Mouse (Mus musculus): ENCODE measurements at regions not wholly inside any gene's neighbourhood (a gene's known extent, or its start where the extent isn't known, plus 50 kb on each side); places are given as distances from the start of the nearest gene placed in this dataset.
"Not testable (repeated sequence)": the region's sequence is repeated elsewhere in the genome, so short reads cannot be mapped to it uniquely, and the experiment has no call there.

- no peak for TF ChIP-seq CTCF (IDR thresholded peaks at IDR 0.05; ENCODE audit: low read depth)
- ATAC-seq = no peak
- 57% methylated on average over 2 of the region's 2 CpGs for WGBS
Observed at GRCm38 (mm10) chr8:99651302-99651621, 235.0 kb upstream of the Cdh8 start.

GRCm38 (mm10) chr8:99650587-99651301 is 234.5 kb upstream of the Cdh8 start:
- TF ChIP-seq CTCF (IDR thresholded peaks at IDR 0.05; ENCODE audit: low read depth) = no peak
- Histone ChIP-seq H3K9me3 (ENCODE audit: control insufficient read depth) (no peaks in the 10 kb centered on the region), H3K4me1 (replicated peaks; ENCODE audit: control insufficient read depth, insufficient read depth, low read length) (no peaks in the 10 kb centered on the region), H3K9ac (ENCODE audit: low read depth, low read length) (no peak overlapping the region), H3K27me3 (replicated peaks; ENCODE audit: control insufficient read depth, insufficient read depth, low read length) (no peaks in the 10 kb centered on the region), H3K36me3 (ENCODE audit: control insufficient read depth, insufficient read depth) (no peaks in the 10 kb centered on the region), H3K4me2 (replicated peaks; ENCODE audit: low read depth) (no peak overlapping the region), H3K27ac (ENCODE audit: low read depth, low read length) (no peak overlapping the region), H3K4me3 (ENCODE audit: low read depth, low read length) (no peak overlapping the region)
- WGBS = 64% methylated on average over 9 of the region's 9 CpGs
- ATAC-seq = no peak

More at GRCm38 (mm10) chr8:99651302-99651621, 235.0 kb upstream of the Cdh8 start:
- Histone ChIP-seq H3K27me3 (replicated peaks; ENCODE audit: control insufficient read depth, insufficient read depth, low read length) (no peaks in the 10 kb centered on the region), H3K9ac (ENCODE audit: low read depth, low read length) (no peak overlapping the region), H3K4me2 (replicated peaks; ENCODE audit: low read depth) (no peak overlapping the region), H3K9me3 (ENCODE audit: control insufficient read depth) (no peaks in the 10 kb centered on the region), H3K36me3 (ENCODE audit: control insufficient read depth, insufficient read depth) (no peaks in the 10 kb centered on the region), H3K27ac (ENCODE audit: low read depth, low read length) (no peak overlapping the region), H3K4me3 (ENCODE audit: low read depth, low read length) (no peak overlapping the region), H3K4me1 (replicated peaks; ENCODE audit: control insufficient read depth, insufficient read depth, low read length) (no peaks in the 10 kb centered on the region)

GRCm38 (mm10) chr8:99640543-99640942 is 224.3 kb upstream of the Cdh8 start:
- Histone ChIP-seq H3K36me3 (ENCODE audit: control insufficient read depth, insufficient read depth) (no peaks in the 10 kb centered on the region), H3K4me2 (replicated peaks; ENCODE audit: low read depth) (no peak overlapping the region), H3K27ac (ENCODE audit: low read depth, low read length) (no peak overlapping the region), H3K4me1 (replicated peaks; ENCODE audit: control insufficient read depth, insufficient read depth, low read length) (no peaks in the 10 kb centered on the region), H3K9me3 (ENCODE audit: control insufficient read depth) (no peaks in the 10 kb centered on the region), H3K27me3 (replicated peaks; ENCODE audit: control insufficient read depth, insufficient read depth, low read length) (no peaks in the 10 kb centered on the region), H3K4me3 (ENCODE audit: low read depth, low read length) (no peak overlapping the region), H3K9ac (ENCODE audit: low read depth, low read length) (no peak overlapping the region)
- TF ChIP-seq CTCF (IDR thresholded peaks at IDR 0.05; ENCODE audit: low read depth) = no peak
- 68% methylated on average over 3 of the region's 3 CpGs for WGBS
- no peak for ATAC-seq

GRCm38 (mm10) chr8:99630958-99631357 is 214.7 kb upstream of the Cdh8 start:
- not testable (repeated sequence) for H3K9ac ChIP-seq (ENCODE audit: low read depth, low read length)

GRCm38 (mm10) chr8:99621626-99622025 is 205.4 kb upstream of the Cdh8 start:
- WGBS = 54% methylated on average over 2 of the region's 2 CpGs
- H3K36me3 ChIP-seq (ENCODE audit: control insufficient read depth, insufficient read depth) = no peaks in the 10 kb centered on the region
- H3K4me2 ChIP-seq (replicated peaks; ENCODE audit: low read depth) = no peak overlapping the region
- H3K27me3 ChIP-seq (replicated peaks; ENCODE audit: control insufficient read depth, insufficient read depth, low read length) = no peaks in the 10 kb centered on the region
- H3K4me1 ChIP-seq (replicated peaks; ENCODE audit: control insufficient read depth, insufficient read depth, low read length) = no peaks in the 10 kb centered on the region
- H3K27ac ChIP-seq (ENCODE audit: low read depth, low read length) = no peak overlapping the region
- ATAC-seq = no peak
- TF ChIP-seq CTCF (IDR thresholded peaks at IDR 0.05; ENCODE audit: low read depth) = no peak
- no peak overlapping the region for H3K4me3 ChIP-seq (ENCODE audit: low read depth, low read length)
- no peaks in the 10 kb centered on the region for H3K9me3 ChIP-seq (ENCODE audit: control insufficient read depth)
- H3K9ac ChIP-seq (ENCODE audit: low read depth, low read length) = no peak overlapping the region

More at GRCm38 (mm10) chr8:99630958-99631357, 214.7 kb upstream of the Cdh8 start:
- not testable (repeated sequence) for H3K36me3 ChIP-seq (ENCODE audit: control insufficient read depth, insufficient read depth); H3K27ac ChIP-seq (ENCODE audit: low read depth, low read length); H3K27me3 ChIP-seq (replicated peaks; ENCODE audit: control insufficient read depth, insufficient read depth, low read length); H3K4me3 ChIP-seq (ENCODE audit: low read depth, low read length); H3K9me3 ChIP-seq (ENCODE audit: control insufficient read depth); H3K4me1 ChIP-seq (replicated peaks; ENCODE audit: control insufficient read depth, insufficient read depth, low read length); ATAC-seq; H3K4me2 ChIP-seq (replicated peaks; ENCODE audit: low read depth)
- WGBS = 78% methylated on average over 1 of the region's 1 CpGs

- H3K9ac ChIP-seq (ENCODE audit: low read depth, low read length); H3K27me3 ChIP-seq (replicated peaks; ENCODE audit: control insufficient read depth, insufficient read depth, low read length); H3K4me2 ChIP-seq (replicated peaks; ENCODE audit: low read depth); ATAC-seq; H3K4me3 ChIP-seq (ENCODE audit: low read depth, low read length); H3K27ac ChIP-seq (ENCODE audit: low read depth, low read length); H3K9me3 ChIP-seq (ENCODE audit: control insufficient read depth); H3K36me3 ChIP-seq (ENCODE audit: control insufficient read depth, insufficient read depth); H3K4me1 ChIP-seq (replicated peaks; ENCODE audit: control insufficient read depth, insufficient read depth, low read length): not testable (repeated sequence)
- peak; percentile 13; the same call in 1 of the 2 replicates for TF ChIP-seq CTCF (IDR thresholded peaks at IDR 0.05; ENCODE audit: low read depth)
- WGBS = 54% methylated on average over 2 of the region's 2 CpGs
Observed at GRCm38 (mm10) chr8:99604327-99604726, 188.1 kb upstream of the Cdh8 start.

Data from intestine, postnatal 0 days (tissue).